Mouse (Mus musculus): Measurements from ENCODE around the gene Fbln1. TPM values are rescaled to one million over a fixed set of nuclear protein-coding genes. Genes with fewer than 3 reads are reported as not detected.

Fbln1 gene
- total RNA-seq (2021), result 10 to 100 TPM; 10.8 to 18.3 TPM
- long read RNA-seq, experiment 1, transcript Fbln1-201 (17 exons, 3,659 nt), result major isoform, 7 of 19 reads
- long read RNA-seq, experiment 1, transcript Fbln1-202 (15 exons, 2,273 nt), result minor isoform, 6 of 19 reads
- long read RNA-seq, experiment 1, partial matches to known transcripts, result 3 of 19 reads
- long read RNA-seq, experiment 1, other reads (novel, unspliced or antisense), result 3 of 19 reads
- long read RNA-seq, experiment 2, transcript Fbln1-201 (17 exons, 3,659 nt), result major isoform, 7 of 17 reads
- long read RNA-seq, experiment 2, transcript Fbln1-202 (15 exons, 2,273 nt), result minor isoform, 5 of 17 reads
- long read RNA-seq, experiment 2, partial matches to known transcripts, result 2 of 17 reads
- long read RNA-seq, experiment 2, other reads (novel, unspliced or antisense), result 3 of 17 reads

DNA sequence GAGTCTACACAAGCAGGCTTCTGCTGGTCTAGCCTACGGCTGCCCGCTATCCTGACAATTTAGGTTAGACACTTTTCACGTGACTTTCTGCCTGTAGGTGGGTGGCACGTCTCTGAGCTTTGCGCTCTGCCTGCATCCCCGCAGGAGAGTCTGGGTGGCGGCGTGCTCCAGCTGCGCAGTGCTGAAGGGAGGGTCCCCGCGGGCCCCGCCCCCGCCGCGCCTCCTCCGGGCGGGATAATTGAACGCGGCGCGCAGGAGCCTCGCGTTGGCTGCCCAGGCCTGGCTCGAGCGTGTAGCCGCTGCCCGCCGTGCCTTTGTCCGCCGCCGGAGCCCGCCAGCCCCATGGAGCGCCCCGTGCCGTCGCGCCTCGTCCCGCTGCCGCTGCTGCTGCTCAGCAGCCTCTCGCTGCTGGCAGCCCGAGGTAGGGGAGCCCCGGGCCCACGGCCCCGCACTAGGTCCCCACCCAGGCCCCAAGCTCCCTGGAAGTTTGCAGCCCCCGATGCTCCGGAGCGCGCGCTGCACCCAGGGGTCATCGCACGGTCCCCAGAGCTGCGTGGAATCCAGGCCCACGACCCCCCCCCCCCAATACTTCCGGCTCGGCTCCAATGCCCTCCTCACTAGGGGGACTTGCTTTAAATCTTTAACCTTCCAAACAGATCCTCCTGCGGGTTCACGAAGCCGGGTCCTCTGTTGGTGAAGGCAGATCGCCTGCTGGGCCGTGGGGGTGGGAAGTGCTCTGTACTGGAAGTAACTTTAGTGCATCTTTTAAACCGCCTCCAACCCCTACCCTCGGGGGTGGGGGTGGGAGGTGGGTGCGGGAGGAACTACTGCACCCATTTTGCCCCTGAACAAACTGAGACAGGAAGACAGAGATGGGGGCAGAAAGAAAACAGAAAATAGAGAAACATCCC, at the start of gene Fbln1:
Gene Fbln1, plus strand, starts transcription at position 158 of the 911 bp plus-strand sequence.
- peak; percentile 51 to 53 for DNase-seq (ENCODE audit: low spot score in 2 of 2)

DNA sequence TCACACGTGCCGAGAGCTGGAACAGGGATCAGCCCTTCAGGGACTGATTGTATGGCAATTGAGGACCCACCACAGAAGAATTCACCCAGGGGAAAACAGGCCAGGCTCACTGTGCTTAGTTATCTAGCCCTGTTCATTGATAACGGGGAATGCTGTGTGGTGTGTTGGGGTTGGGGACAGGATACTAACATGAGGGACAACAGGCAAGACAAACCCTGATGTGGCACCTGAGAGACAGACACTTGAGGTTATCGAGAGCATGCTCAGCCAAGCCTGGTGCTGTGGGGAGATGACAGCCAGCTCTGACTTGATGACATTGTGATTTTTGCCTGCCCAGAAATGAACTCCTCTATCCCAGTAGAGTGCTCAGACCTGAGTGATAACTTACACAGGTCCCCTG, 49.6 kb upstream of the Fbln1 start:
- DNase-seq (ENCODE audit: low spot score in 2 of 2), result no peak

DNA sequence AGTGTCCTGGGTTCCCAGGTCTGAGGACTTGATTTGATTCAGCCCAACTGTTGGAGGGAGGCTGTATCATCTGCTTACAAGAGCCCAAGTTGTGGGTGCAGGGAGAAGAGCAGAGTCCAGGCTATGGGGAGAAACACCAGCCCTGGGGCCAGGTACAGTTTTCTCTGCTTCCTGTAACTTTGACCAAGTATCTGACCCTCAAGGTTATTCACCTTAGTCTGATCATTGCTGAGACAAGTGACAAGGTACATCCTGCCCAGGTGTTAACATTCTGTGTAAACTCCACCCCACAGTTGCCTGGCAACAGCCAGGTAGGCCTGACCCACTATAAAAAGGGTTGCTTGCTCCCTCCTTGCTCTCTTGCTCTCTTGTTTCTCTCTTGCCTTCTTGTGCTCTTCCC, 44.3 kb upstream of the Fbln1 start:
- no peak for DNase-seq (ENCODE audit: low spot score in 2 of 2)

DNA sequence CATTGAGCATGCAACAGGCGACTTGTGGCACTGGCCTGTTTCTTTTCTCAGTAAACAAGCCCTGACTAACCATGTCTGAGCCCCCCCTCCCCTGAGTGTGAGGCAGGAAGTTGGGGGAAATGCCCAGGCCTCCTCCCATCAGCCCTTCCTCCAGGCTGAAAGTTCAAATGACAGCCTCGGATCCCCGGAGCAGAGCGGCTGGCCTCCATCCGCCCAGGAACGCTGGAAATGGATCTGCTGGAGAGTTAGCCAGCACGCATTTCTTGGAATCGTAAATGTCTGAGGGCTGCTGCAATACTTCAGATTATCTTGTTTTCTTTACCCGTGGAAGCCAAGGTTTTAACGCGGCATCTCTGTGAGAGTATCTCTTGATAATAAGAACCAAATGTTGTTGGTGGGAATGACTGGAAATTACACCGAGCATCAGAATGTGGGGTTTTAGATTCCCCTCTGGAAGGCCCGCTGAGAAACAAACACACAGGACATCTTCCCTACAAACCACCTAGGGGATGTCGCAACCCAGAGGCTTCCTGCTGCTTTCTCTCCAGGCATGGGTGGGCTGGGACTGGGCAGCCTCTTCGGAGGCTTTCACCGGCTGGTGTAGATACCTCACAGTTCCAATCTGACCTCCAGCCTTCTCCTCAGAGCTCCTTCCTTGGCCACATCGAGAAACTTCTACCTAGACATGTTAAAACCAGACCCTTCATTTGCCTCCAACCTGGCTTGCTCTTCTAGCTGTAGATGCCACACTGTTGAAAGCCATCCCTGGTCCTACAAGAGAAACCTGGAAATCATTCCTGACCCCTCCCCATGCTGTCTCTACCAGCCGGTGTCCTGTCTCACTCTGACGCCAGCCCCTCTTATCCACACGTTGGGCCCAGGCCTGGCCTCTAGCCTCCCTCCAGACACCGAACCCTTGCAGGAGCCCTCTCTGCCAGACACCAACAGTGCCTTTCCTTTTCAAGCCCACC, 42.8 kb upstream of the Fbln1 start:
- no peak for DNase-seq (ENCODE audit: low spot score in 2 of 2)

DNA sequence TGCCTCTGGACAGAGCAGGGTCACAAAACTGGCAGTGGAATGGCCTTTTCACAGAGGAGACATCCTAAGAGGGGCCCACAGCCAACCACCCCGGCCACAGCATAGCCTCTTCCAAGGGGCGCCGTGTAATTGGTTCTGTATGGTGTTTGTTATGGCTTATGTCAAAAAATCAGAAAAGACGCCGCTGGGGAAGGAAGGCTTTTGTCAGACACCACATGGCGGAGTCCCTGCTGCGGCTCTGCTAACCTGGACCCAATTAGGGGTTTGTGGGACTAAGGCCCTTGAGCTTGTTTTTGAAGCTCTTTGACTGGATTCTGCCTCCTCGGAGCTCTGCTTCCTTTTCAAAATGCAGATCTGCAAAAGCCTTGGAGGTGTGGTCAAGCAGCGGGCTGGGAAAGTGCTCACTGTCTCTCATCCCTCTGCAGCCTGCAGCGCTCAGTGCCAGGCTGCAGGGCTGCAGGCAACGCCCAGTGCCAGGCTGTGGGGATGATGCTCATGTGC, 39.3 kb upstream of the Fbln1 start:
- peak in 1 of 2 experiments; percentile 10 for DNase-seq (ENCODE audit: low spot score in 2 of 2)

DNA sequence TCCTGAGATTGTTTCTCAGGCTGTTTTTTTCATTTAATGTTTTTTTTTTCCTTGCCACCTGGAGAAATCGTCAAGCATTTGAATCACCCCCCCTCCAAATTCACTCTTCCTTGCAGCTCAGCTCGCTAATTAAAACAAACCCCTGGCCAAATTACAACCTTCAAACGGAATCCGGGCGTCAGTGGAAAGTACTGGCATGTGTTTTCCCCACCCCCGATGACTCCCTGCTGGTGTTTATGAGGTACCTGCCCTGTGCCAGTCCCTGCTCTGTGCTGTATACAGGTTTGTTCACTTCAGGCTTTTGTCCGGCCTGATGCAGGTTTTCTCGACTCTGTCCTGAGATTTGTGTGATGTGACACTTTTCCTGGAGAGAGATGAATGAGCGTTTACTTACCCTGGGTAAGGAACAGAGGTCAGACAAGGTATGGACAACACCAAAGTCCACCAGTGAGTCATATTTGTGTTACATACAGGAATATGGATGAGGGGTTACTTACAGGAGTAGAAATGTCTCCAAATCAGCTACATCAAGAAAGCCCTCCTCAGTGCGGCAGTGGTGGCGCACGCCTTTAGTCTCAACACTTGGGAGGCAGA, 38.6 kb upstream of the Fbln1 start:
- DNase-seq (ENCODE audit: low spot score in 2 of 2), result no peak

DNA sequence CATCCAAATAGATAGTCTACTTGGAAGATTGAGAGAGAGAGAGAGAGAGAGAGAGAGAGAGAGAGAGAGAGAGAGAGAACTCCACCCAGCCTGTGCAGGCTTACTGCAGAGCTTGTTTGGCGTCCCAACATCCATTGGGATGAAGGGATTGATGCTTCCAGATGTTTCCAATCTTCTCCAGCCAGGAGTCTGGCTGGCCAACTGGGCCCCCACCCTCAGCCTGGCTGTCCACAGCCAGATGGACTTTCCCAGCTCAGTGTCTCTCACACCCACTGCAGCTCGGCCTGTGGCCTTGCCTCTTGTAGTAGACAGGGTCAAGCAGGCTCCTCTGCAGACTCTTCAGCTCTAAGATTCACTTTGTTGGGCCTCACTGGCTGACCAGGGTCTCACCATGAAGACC, 33.7 kb upstream of the Fbln1 start:
- DNase-seq (ENCODE audit: low spot score in 2 of 2), result no peak

DNA sequence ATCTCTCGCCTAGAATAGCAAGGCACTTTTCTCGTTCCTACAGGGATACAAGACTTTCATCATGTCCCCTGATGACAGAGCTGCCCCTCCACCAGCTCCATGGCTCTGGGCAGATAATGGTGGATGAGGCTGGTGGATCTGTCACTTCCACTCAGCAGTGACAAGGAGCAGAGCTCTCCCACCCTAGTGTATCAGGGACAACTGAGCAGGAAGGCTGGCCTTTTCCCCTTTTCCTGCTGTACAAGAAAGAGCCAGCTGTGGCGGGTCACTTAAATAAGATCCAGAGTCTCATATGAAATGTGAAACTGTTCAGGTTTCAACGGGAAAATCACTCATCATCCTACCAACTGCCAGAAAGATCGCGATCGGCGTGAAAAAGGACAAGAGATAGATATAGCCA, 32.3 kb upstream of the Fbln1 start:
- no peak for DNase-seq (ENCODE audit: low spot score in 2 of 2)

DNA sequence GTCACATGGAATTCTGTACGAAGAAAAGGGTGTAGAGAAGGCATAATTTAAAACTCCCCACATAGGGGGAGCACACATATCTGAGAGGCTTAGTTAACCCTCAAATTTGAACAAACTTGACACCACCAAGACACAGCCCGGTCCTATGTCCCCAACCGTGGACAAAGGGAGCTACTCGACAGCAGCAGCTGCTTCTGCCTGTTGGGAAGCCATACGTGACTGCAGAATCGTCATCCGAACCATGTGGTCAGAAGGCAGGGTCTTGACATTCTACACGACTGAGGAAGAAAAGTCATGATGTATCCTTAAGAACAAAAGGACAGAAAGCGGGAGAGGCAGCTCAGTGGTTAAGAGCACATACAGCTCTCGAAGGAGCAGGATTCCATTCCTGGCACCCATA, 31.7 kb upstream of the Fbln1 start:
- no peak for DNase-seq (ENCODE audit: low spot score in 2 of 2)

DNA sequence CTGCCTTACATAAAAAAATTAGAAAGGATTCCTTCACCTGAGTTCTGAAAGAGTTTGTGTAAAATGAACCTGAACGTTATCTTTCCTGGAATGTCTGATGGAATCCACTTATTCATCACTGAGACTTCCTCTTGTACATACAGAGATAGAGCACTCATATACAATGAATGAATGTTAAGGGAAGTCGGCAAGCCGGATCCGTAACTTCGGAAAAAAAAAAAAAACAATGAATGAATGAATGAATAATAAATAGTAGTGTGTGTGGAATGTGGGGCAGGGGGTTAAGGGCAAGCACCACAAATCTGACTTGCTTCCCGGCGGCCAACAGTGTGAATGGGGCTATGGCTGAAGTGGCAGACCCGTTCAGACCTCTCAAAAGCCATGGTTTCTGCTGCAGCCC, 28.2 kb upstream of the Fbln1 start:
- DNase-seq (ENCODE audit: low spot score in 2 of 2), result no peak

DNA sequence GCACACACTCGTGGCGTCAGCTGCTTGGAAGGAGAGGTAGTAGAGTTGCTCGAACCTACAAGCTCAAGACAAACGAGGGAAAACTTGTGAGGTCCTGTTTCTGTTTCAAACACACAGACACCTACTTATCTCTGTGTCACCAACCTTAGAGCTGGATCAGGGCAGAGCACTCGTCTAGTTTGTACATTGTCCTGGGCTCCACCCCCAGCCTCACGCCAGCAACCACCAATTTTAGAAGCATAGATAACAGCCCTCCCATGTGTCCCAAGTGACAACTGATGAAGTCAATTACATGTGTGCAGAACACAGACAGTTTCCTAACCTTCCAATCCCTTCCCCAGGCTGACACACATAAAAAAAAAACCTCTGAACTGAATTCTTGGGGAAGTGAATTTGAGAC, 27.6 kb upstream of the Fbln1 start:
- no peak for DNase-seq (ENCODE audit: low spot score in 2 of 2)

DNA sequence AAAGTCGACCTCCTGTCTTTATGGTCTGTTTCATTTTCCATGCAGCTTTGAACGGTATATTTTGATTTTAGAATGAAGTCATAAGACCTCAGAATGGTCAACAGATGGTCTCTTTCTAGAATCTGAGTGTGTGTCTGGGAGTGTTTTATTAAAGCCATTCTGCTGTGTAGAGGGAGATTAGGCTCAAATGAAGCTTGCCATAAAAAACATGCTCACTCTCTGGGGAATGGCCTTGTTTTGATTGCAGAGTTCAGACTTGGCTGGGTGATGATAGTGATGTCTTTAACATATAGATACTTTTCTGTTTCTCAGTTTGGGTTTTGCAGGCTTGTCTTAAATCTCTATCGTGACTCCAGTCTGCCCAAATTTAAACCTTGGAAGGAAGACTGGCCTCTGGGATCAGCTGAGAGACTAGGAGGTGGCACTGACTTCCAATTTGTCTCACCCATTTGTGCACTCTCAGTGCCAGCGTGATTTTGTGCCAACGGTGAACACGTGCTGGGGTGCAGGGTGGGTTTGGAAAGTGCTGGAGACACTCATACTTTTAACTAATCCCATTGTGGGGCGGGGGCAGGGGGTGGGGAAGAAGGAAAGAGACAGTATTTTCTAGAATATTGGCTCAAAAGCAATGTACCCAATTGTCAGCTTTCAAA, 26.1 kb upstream of the Fbln1 start:
- peak in 1 of 2 experiments; percentile 70 for DNase-seq (ENCODE audit: low spot score in 2 of 2)

DNA sequence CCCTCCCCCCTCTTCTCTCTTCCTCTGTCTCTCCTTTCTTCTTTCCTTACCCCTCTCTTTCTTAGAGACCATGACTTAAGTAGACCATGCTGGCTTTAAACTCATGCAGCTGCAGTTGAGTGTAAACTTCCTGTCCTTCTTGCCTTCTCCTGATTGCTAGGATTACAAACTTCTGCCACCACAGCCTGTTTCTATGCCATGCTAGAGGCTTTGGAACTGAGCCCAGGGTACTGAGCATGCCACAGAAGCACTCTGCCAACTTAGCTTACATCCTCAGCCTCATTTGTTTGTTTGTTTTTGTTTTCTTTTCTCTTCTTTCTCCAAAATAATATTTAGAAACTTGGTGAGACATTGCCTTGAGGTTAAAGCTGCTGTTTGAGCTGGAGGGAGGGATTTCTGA, 25.4 kb upstream of the Fbln1 start:
- DNase-seq (ENCODE audit: low spot score in 2 of 2), result no peak

DNA sequence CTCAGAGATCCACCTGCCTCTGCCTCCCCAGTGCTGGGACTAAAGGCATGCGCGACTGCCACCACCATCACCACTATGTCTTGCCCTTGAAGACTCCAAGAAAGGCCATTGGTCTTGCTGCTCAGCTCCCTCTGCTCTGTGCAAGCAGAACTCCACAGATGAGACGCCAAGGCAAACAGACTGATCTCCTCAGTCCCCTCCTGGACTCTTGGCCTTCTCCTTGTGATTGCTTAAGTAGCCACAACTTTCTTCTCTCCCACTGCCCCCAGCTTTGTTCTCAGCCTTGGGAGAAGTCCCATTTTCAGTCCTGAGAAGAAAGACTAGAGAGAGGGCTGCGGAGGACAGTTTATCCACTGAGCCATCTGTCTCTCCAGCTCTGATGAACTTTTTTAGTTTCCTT, 23.7 kb upstream of the Fbln1 start:
- no peak for DNase-seq (ENCODE audit: low spot score in 2 of 2)

DNA sequence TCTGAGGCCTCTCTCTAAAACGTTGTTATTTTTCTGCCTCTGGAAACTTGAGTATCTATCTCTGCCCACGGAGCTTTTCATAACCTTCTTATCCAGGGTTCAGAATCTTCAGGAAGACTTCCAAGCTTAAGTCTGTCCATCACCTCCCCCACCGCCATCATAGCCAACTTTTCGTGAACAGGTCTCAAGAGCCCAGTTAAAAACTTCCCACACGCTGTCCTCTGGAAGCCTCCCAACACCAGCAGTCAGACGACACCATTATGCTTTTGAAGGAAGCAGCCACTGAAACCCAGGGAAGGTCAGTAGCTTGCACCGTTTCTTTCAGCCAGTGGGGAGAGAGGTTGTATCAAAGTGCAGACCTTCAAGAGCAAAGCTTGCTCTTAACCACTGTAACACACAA, 18.8 kb upstream of the Fbln1 start:
- no peak for DNase-seq (ENCODE audit: low spot score in 2 of 2)

DNA sequence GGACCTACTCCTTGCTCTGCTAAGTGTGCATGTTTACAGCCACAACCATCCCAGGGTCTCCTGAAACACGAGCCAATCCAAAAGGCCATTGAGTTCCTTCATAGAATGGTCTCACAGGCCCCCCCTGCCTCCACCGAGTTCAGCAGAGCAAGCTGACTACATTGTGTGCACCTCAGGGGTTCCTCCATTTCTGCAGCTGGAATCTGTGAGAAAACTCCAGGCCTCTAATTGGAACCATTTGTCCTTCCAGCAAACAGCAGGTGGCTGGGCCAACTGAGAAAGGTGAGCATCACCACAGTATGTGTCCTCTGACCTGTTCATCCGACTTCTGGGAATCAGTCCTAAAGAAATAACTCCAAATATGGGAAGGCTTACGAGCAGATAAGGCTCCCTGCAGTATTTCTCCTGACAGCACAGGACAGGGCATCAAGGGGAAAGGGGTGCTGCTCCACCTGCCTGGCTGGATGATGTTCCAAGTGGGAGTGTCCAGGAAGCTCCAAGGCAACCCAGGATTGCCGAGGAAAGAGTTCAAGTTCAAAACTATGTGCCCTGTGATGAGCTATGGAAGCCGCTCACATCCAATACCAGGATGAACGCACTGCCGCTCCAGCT, 17.5 kb upstream of the Fbln1 start:
- DNase-seq (ENCODE audit: low spot score in 2 of 2), result no peak

DNA sequence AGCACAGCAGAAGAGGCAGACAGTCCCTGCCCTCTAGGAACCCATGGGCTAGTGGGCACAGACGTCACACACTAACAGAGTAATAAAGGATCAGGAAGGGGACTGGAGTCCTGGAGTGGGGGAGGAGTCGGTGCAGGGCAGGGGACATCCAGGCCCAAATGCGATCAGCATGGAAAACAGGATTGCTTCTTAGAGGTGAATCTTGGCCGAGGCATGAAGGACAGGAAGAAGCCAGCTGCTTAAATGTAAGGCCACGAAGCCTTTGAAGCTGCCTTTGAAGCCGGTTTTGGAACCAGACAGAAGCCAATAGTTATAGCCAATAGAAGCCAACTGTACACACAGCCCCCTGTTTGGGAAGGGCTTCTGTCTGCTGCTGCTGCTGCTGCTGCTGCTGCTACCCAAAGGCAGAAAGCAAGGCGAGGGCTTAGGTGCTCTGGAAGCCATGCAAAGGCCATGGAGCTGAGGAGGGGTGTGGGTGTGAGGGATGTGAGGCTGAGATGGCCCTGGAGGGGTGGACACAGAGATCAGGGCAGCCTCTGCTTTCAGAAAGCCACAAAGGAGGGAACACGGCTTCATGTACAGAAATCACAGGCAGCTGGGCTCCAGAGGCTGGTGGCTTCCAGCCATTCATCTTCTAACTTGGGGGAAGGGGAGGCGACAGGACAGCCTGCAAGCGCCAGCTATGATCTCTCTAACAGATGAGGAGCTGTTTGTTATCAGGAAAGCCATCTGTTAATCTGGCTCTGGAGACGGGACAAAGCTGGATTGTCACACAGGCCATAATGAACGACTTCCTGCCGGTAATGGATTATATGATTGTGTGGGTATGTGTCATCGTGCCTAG, 5.1 kb upstream of the Fbln1 start:
- DNase-seq (ENCODE audit: low spot score in 2 of 2), result peak in 1 of 2 experiments; percentile 73

DNA sequence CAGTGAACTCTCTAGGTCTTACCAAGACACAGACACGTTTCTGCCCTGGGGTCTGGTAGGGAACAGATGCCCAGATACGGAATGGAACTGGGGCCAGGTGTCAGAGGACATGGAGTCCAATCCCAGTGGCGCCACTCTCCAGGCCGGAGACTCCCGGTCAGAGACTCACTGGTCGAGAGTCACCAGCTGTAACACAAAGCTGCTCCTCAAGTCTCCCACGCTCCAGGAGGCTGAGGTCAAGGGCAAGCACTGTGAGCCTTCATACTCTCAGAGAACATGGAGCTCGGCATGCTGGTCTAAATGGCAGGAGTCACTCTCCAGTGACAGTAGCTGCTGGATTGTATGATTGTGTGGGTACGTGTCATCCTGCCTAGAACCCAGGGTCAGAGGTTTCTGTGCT, 3.5 kb upstream of the Fbln1 start:
- DNase-seq (ENCODE audit: low spot score in 2 of 2), result no peak

DNA sequence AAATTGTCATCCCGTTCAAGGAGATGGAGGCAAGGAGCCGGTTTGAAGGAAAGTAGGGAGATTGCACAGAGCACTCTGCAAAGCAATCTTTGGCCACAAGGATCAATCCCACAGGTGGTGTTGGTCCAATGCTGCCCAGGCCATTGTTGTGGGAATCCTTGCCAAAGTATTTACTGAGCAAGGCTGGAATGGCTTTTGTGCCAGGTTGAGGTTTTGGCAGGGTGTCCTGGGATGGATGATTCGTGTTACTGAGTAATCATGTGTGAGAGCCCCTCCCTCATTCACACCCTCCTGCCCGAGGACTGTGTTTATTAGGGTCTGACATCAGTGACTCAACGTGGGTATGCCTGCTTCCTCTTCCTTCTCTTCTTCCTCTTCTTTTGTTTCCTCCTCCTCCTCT, 3.0 kb upstream of the Fbln1 start:
- DNase-seq (ENCODE audit: low spot score in 2 of 2), result no peak
